Mouse (Mus musculus): ENCODE measurements around the gene Glrp1. TPM values are rescaled to one million over a fixed set of nuclear protein-coding genes. Genes with fewer than 3 reads are reported as not detected.

The Glrp1 gene
- total RNA-seq, 1 experiment: 0.13 TPM

DNA sequence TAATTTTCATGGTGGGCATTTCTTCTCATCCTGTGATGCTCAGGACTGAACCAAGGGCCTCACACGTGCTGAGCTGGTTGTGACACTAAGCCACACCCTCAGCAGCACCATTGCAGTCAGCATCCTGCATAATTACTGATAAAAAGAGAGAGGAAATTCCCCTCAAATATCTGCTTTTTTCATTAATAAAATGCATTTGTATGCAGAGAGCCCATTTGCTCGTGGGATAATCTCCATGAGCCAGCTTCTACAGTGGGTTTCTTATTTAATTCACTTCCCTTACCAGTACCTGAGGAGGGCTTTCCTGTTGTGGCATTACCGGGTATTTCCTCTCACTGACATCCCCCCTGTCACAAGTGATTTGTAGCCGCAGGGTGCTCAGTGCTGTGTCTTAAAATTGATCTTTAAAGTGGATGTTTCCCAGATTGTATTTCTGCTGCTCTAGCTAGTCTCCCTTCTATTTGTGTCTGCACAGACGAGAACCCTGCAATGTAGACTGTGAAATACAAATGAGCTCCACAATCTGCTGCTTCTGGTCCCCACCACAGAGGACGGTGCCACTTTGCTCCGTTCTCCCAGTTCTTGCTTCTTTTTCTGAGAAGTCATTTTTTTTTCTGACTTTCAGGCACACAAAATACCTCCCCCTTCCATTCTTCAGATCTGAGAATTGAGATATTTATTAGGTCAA lies 43.8 kb upstream of the Glrp1 start:
- no peak overlapping the region for H3K9ac ChIP-seq (ENCODE audit: insufficient read depth, low read depth, low read length, poor library complexity, severe bottlenecking)
- H3K4me3 ChIP-seq (ENCODE audit: insufficient read depth in 1 of 2, low read depth in 1 of 2, low read length in 2 of 2, poor library complexity in 1 of 2, severe bottlenecking in 1 of 2): no peak overlapping the region
- no peaks in the 10 kb centered on the region for H3K4me1 ChIP-seq (ENCODE audit: control insufficient read depth in 2 of 2, insufficient read depth in 2 of 2, low read length in 2 of 2, poor library complexity in 1 of 2)
- TF ChIP-seq MAFK (IDR thresholded peaks at IDR 0.05; ENCODE audit: insufficient read depth, low read depth, low read length) (no peak), CHD2 (IDR thresholded peaks at IDR 0.05; ENCODE audit: low read depth, low read length) (no peak), ZNF384 (IDR thresholded peaks at IDR 0.05; ENCODE audit: low read depth, low read length) (no peak), ZC3H11A (IDR thresholded peaks at IDR 0.05; ENCODE audit: borderline replicate concordance, low read depth, low read length) (no peak), HCFC1 (IDR thresholded peaks at IDR 0.05; ENCODE audit: borderline replicate concordance, insufficient read depth, low read length) (no peak)
- no peaks in the 10 kb centered on the region for H3K36me3 ChIP-seq (ENCODE audit: control insufficient read depth, insufficient read depth, low read length, poor library complexity, severe bottlenecking)
- H3K27ac ChIP-seq (ENCODE audit: insufficient read depth, low read depth, low read length, poor library complexity, severe bottlenecking): no peak overlapping the region
- no peaks in the 10 kb centered on the region for H3K9me3 ChIP-seq (ENCODE audit: control insufficient read depth, insufficient read depth, low read depth, low read length)
- DNase-seq (ENCODE audit: low read depth, low spot score): no peak
- in situ Hi-C loops (cut with MboI; ENCODE audit: low sequenced_read_pairs in 2 of 2, unreplicated experiment in 2 of 2): no loop called here

DNA sequence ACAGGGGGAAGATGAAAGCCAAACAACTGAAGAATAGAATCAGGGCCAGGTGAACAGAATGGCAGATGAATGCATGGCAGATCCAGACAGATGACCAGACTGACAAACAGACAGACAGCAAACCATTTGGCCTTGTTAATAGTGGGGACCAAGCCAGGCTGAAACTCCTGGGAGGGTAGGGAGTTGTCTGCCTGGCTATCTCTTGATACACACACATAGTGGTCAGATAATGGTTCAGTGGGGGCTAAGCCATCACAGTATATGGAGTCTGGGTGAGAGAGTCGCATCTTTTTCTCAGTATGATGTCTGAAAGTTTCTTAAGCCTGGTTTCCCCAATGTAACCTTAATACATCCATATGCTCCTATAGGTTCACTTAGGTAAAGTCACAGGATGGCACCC lies 39.4 kb upstream of the Glrp1 start:
- H3K4me3 ChIP-seq (ENCODE audit: insufficient read depth in 1 of 2, low read depth in 1 of 2, low read length in 2 of 2, poor library complexity in 1 of 2, severe bottlenecking in 1 of 2): no peak overlapping the region
- H3K9me3 ChIP-seq (ENCODE audit: control insufficient read depth, insufficient read depth, low read depth, low read length): no peaks in the 10 kb centered on the region
- no peaks in the 10 kb centered on the region for H3K4me1 ChIP-seq (ENCODE audit: control insufficient read depth in 2 of 2, insufficient read depth in 2 of 2, low read length in 2 of 2, poor library complexity in 1 of 2)
- H3K9ac ChIP-seq (ENCODE audit: insufficient read depth, low read depth, low read length, poor library complexity, severe bottlenecking): no peak overlapping the region
- no peaks in the 10 kb centered on the region for H3K36me3 ChIP-seq (ENCODE audit: control insufficient read depth, insufficient read depth, low read length, poor library complexity, severe bottlenecking)
- TF ChIP-seq CHD2 (IDR thresholded peaks at IDR 0.05; ENCODE audit: low read depth, low read length): no peak
- no peak for TF ChIP-seq MAFK (IDR thresholded peaks at IDR 0.05; ENCODE audit: insufficient read depth, low read depth, low read length)
- no peak for TF ChIP-seq HCFC1 (IDR thresholded peaks at IDR 0.05; ENCODE audit: borderline replicate concordance, insufficient read depth, low read length)
- no peak for TF ChIP-seq ZC3H11A (IDR thresholded peaks at IDR 0.05; ENCODE audit: borderline replicate concordance, low read depth, low read length)
- no peak for TF ChIP-seq ZNF384 (IDR thresholded peaks at IDR 0.05; ENCODE audit: low read depth, low read length)
- no peak overlapping the region for H3K27ac ChIP-seq (ENCODE audit: insufficient read depth, low read depth, low read length, poor library complexity, severe bottlenecking)
- no peak for DNase-seq (ENCODE audit: low read depth, low spot score)
- in situ Hi-C loops (cut with MboI; ENCODE audit: low sequenced_read_pairs in 2 of 2, unreplicated experiment in 2 of 2): no loop called here

DNA sequence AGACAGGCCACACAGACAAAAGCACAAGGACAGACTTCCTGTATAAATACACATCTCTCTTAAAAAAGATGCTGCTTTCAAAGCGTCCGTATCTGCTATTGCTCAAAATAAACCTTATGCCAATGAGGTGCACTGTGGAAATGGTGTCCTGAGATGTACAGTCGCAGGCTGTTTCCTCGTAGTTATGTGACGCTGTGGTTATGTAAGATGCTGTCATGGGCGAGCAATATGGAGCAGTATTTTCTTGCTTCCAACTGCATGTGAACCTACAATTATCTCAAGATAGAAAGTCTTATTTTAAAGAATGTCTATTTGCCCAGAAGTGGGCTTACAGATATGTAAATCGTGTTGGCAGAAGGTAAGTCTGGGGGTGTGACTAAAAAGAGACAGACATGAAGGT lies 37.3 kb upstream of the Glrp1 start:
- Histone ChIP-seq H3K9ac (ENCODE audit: insufficient read depth, low read depth, low read length, poor library complexity, severe bottlenecking) (no peak overlapping the region), H3K4me3 (ENCODE audit: insufficient read depth in 1 of 2, low read depth in 1 of 2, low read length in 2 of 2, poor library complexity in 1 of 2, severe bottlenecking in 1 of 2) (no peak overlapping the region), H3K9me3 (ENCODE audit: control insufficient read depth, insufficient read depth, low read depth, low read length) (no peaks in the 10 kb centered on the region), H3K4me1 (ENCODE audit: control insufficient read depth in 2 of 2, insufficient read depth in 2 of 2, low read length in 2 of 2, poor library complexity in 1 of 2) (no peaks in the 10 kb centered on the region), H3K36me3 (ENCODE audit: control insufficient read depth, insufficient read depth, low read length, poor library complexity, severe bottlenecking) (no peaks in the 10 kb centered on the region), H3K27ac (ENCODE audit: insufficient read depth, low read depth, low read length, poor library complexity, severe bottlenecking) (no peak overlapping the region)
- no peak for DNase-seq (ENCODE audit: low read depth, low spot score)
- TF ChIP-seq HCFC1 (IDR thresholded peaks at IDR 0.05; ENCODE audit: borderline replicate concordance, insufficient read depth, low read length) (no peak), CHD2 (IDR thresholded peaks at IDR 0.05; ENCODE audit: low read depth, low read length) (no peak), ZC3H11A (IDR thresholded peaks at IDR 0.05; ENCODE audit: borderline replicate concordance, low read depth, low read length) (no peak), ZNF384 (IDR thresholded peaks at IDR 0.05; ENCODE audit: low read depth, low read length) (no peak), MAFK (IDR thresholded peaks at IDR 0.05; ENCODE audit: insufficient read depth, low read depth, low read length) (no peak)
- in situ Hi-C loops (cut with MboI; ENCODE audit: low sequenced_read_pairs in 2 of 2, unreplicated experiment in 2 of 2): no loop called here

DNA sequence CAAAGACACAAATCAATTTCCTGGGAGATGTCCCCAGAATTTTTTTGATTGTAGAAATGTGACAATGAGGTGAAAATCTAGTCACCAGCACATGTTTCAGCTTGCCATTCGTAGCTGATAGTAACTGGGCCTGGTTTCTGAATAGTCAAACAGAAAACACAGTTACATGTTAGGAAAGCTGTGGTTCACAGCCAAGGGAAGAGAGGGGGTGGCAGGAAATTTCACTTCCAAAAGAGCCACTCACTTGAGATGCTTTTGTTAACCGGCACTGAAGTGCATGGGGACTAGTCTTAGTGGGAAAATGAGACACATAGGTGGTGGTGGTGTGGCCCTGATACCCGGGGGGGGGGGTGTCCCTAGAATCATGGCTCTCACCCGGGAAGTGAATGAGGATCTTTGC lies 33.7 kb upstream of the Glrp1 start:
- DNase-seq (ENCODE audit: low read depth, low spot score): no peak
- Histone ChIP-seq H3K9ac (ENCODE audit: insufficient read depth, low read depth, low read length, poor library complexity, severe bottlenecking) (no peak overlapping the region), H3K27ac (ENCODE audit: insufficient read depth, low read depth, low read length, poor library complexity, severe bottlenecking) (no peak overlapping the region), H3K4me1 (ENCODE audit: control insufficient read depth in 2 of 2, insufficient read depth in 2 of 2, low read length in 2 of 2, poor library complexity in 1 of 2) (no peaks in the 10 kb centered on the region), H3K9me3 (ENCODE audit: control insufficient read depth, insufficient read depth, low read depth, low read length) (no peaks in the 10 kb centered on the region), H3K4me3 (ENCODE audit: insufficient read depth in 1 of 2, low read depth in 1 of 2, low read length in 2 of 2, poor library complexity in 1 of 2, severe bottlenecking in 1 of 2) (no peak overlapping the region), H3K36me3 (ENCODE audit: control insufficient read depth, insufficient read depth, low read length, poor library complexity, severe bottlenecking) (no peaks in the 10 kb centered on the region)
- no peak for TF ChIP-seq ZC3H11A (IDR thresholded peaks at IDR 0.05; ENCODE audit: borderline replicate concordance, low read depth, low read length)
- no peak for TF ChIP-seq MAFK (IDR thresholded peaks at IDR 0.05; ENCODE audit: insufficient read depth, low read depth, low read length)
- no peak for TF ChIP-seq CHD2 (IDR thresholded peaks at IDR 0.05; ENCODE audit: low read depth, low read length)
- TF ChIP-seq ZNF384 (IDR thresholded peaks at IDR 0.05; ENCODE audit: low read depth, low read length): no peak
- TF ChIP-seq HCFC1 (IDR thresholded peaks at IDR 0.05; ENCODE audit: borderline replicate concordance, insufficient read depth, low read length): no peak
- in situ Hi-C loops (cut with MboI; ENCODE audit: low sequenced_read_pairs in 2 of 2, unreplicated experiment in 2 of 2): no loop called here
